Mouse (Mus musculus): ENCODE measurements around the gene Rasal2.

DNA sequence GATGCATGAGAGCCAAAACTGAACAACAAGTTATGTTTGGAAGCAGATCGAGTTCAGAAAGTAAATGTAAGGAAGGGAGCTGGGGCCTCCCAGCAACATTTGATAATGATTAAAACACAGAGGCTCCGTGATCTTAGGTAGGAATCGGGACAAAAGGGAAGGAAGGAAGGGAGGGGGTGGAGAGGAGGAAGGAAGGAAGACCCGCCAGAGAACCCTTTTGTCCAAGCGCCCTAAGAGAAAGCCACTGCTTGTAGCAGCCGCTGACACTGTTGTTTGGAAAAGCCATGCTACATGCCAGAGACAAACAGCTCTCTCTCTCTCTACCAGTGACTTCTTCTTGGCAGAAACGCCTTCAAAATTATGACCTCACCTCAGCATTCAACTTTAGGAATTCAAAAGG, 5.5 kb upstream of the Rasal2 start:
- no peak for TF ChIP-seq CTCF (IDR thresholded peaks at IDR 0.05; ENCODE audit: low read depth)
- no peak for TF ChIP-seq EP300 (optimal IDR thresholded peaks at IDR 0.05)

Measured in stomach, postnatal 0 days (tissue).